Mouse (Mus musculus): ENCODE data around the gene Nme4.

Gene Nme4

DNA sequence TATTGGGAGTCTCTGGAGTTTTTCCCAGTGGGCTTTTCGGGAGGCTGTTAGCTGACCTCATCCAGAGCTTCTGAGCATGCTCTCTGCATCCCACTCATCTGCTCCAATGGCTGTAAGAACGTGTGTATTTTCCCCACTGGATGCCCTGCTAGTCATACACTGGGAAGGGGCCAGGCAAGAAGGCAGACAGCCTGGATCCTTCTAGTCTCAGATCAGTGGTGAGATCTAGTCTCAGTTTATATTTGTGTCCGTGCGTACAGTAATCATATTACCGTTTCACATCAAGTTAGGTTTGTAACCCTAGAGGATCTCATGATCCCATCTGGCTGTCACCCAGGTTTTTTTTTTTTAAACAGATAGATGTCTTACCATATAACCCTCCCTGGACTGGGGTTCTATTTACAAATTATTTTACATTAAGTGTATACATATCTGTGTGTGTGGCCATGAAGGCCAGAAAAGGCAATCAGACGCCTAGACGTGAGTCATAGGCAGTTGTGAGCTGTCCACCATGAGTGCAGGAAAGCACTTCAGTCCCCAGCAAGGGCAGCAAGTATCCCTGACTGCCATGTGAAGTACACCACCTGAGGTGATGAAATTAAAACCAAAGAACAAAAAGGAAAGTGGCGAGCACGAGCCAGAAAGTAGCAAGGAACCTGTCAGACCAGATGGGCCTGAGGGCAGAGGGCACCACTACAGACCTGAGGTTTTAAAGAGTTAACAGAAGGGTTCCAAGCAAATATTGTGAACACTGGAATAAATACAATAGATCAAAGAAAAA is 37.4 kb downstream of the Nme4 start:
- no peak for DNase-seq

DNA sequence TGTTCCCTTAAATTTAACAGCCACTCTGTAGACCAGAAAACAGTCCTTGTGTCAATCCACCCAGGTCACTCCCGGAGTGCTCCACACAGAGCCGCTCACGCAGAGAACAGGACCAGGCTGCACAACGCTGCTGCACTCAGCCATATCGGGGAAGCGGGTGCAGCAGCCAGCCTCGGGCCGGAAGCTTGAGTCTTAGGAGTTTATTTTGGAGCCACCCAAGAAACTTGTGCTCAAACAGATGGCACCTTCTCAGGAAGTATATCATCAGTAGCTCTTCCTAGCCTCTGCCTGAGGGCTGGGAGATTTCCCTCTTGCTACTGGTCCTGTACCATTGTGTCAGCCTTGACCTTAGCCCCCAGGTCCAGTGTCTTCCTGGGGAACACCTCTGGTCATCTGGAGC is 38.1 kb downstream of the Nme4 start:
- peak; percentile 52 for DNase-seq

DNA sequence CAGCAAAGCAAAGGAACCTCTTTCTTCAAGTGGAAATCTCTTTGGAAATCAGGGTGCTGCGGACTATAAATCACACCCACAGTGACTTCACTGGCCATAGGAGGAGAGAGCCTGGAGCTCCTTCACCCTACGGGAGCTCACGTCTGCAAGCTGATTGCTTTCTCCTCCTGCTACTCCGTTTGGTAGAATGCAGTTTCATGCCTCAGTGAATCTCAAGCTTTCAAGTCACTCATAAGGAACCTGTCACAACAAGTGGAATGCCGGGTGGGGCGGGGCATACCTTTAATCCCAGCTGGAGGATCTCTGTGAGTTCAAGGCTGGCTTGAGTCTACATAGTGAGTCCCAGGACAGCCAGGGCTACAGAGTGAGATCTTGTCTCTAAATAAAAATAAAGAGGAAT is 40.2 kb downstream of the Nme4 start:
- DNase-seq = no peak

DNA sequence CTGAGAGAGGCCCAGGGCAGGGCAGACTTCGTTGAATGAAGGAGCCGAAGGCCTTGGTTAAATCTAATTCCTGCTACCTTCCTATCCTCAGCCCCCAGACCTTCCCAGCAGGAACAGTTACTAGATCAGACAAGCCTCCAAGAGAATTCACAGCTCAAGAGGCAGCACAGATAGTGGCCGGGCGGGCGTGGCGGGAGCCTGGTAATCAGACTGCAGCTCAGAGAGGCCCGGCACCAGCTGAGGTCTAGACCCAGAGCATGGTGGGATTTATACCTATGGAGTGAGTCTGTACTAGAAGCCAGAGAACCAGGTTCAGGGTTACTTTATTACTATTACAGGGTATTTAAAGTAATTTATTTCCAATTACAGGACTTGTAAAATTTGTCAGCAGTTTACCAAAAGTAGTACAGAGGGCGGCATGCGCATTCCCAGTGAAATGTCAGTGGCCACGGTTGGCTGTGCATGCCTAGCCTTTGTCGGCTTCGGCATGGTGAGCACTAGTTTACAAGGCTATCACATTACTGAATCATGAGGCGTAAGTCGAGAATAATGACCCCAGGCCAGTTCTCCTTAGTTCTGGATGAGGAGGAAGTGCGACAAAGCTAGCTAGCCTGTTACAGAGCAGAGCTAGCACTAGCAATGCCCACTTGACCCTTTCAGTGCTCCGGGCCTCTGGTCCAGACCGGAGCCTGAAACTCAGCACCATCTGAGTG is 41.1 kb downstream of the Nme4 start:
- DNase-seq = no peak

DNA sequence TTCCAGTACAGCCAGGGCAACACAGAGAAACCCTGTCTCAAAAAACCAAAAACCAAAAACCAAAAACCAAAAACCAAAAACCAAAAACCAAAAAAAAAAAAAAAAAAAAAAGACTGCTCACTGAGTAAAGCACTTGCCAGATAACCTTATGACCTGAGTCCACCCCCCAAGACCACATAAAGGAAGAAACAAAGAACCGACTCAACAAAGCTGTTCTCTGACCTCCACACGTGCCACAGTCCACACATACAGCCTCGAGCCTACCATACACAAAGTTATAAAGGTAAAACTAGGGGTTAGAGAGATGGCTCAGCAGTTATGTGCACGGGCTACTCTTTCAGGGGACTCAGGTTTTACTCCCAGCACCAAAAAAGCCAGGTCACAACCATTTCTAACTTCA is 42.7 kb downstream of the Nme4 start:
- DNase-seq = no peak

DNA sequence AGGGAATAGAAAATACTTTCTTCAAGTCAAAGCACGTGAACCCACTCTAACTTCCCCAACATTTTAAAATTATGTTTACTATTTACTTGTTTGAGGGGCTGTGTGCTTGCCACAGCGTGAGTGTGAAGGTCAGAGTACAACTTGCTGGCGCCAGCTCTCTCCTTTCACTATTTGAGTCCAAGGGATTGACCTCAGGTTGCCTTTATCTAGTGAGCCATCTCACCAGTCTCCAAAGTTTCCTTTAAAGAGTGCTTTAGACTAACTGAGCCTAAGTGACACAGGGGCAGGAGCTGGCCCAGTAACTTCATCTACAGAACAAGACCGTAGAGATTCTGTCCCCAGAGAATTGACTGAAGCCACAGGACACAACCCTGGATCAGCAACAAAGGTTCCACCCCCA is 43.3 kb downstream of the Nme4 start:
- DNase-seq = no peak

DNA sequence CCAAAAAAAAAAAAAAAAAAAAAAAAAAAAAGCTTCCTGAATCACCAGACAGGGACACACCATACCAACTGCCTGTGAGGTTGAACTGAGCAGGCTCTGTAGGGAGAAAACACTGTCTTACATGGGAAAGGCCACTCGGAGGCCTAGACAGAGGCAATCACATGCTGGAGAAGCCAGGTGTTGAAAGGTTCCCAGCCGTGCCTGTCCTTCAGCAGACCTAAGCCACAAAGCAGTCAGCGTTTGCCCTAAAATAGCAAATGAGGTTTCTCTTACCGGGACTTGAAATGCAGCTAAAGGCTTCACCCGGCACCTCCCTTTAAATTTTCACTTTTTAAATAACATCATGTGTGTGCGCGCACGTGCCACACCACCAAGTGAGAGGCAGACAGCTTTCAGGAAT is 47.3 kb downstream of the Nme4 start:
- no peak for DNase-seq

DNA sequence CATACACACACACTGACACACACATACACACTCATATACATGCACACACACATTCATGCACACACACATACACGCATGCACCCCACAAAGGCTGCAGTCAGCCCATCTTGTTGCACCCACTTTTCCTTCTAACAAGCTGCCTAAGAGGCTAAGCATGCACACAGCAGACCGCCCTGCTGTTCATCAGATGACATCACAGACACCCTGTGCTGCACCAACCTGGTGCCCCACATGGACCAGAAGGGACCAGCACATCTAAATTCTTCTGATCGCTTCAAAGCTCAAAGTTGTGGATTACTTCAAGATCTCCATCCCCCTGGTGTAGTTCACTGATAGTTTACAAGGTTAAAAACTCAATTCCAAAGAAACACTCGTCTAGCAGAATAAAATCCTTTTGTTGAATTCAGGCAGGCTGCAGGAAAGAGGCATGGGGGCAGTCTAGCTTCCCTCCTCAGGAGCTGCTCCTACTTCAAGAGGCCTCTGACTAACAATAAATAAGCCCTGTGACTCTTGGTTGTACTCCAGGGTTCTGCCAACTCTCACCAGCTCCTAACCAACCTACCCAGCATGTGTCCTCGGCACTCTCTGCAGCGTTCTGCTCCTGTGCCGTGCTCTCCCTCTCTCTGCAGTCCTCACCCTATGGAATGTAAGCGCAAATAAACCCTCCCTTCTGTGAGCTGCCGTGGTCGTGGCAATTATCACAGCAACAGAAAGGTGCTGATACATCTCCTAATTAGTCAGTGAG is 49.0 kb downstream of the Nme4 start:
- no peak for DNase-seq

DNA sequence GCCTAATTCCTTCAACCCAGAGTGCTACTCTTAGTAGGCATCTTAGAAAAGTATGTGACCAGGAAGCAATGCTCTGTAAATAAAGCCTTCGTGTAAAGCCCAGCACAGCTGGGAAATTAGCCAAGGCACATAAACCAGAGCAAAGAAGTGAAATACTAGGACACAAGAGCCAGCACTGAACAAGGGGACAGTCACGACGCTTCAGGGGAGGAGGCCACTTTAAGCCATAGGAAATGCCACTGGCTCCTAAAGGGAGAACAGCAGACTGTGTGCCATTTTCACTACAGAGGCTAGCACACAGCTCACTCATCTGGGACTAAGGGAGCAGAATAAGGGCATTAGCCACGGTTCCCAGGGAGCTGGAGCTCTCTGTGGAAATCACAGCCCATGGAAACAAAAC is 50.1 kb downstream of the Nme4 start:
- no peak for DNase-seq

DNA sequence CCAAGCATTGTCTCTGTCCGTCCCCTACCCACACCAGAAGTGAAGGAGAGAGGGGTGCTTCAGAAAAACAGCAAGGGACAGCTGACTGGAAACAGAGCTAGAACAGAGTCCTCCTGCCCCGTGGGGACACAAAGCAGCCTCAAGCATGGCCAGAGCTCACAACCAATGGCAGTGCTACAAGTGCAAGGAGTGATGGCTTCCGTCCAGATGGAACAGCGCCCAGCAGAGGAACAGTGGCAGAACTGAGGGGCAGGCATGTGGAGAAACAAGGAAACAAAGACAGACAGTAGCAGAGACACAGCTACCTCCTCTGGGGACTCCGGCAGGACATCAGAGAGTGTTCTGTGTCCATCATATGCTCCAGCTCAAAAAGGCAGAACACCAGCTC is 52.2 kb downstream of the Nme4 start:
- peak; percentile 61 for DNase-seq

DNA sequence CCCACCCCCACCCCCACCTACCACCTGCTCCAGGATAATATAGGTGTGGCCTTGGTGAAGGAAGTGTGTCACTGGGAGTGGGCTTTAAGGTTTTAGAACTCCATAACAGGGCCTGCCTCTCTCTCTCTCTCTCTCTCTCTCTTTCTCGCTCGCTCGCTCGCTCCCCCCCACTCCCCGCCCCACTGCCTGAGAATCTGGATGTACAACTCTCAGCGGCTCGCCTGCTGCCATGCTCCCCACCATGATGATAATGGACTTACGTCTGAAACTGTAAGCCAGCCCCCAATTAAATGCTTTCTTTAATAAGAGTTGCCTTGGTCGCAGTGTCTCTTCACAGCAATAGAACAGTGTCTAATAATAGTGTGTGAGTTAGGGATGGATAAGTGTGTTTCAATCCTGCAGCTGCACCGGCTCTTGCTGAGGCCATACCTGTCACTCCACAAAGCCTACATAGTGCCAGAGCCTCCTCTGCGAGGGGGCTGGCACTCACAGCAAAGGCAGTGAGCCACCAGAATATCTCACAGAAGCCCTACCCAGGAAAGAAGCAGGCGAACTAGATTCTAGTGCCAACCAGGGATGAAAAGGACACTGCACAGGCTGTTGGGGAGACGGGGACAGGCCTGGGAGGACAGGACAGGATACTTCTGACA is 52.7 kb downstream of the Nme4 start:
- DNase-seq = peak; percentile 35
